Mouse (Mus musculus): Measurements from ENCODE around the gene Zfp94.

Zfp94 gene

GRCm38 (mm10) chr7:24316567-24317092, at the start of gene Zfp94:
Gene Zfp94, minus strand, starts transcription at chr7:24316666.
- peak; percentile 59 to 75 for DNase-seq (ENCODE audit: low read depth in 1 of 2, low spot score in 2 of 2)

- no peak for DNase-seq (ENCODE audit: low read depth in 1 of 2, low spot score in 2 of 2)
These were observed 49.0 kb upstream of the Zfp94 start for GRCm38 (mm10) chr7:24365258-24366014.

GRCm38 (mm10) chr7:24364827-24365226, 48.4 kb upstream of the Zfp94 start:
- peak in 1 of 2 experiments; percentile 71 for DNase-seq (ENCODE audit: low read depth in 1 of 2, low spot score in 2 of 2)

GRCm38 (mm10) chr7:24363228-24363627, 46.8 kb upstream of the Zfp94 start:
- no peak for DNase-seq (ENCODE audit: low read depth in 1 of 2, low spot score in 2 of 2)

GRCm38 (mm10) chr7:24361001-24361400, 44.5 kb upstream of the Zfp94 start:
- DNase-seq (ENCODE audit: low read depth in 1 of 2, low spot score in 2 of 2) = no peak

- no peak for DNase-seq (ENCODE audit: low read depth in 1 of 2, low spot score in 2 of 2)
These were observed 42.8 kb upstream of the Zfp94 start for GRCm38 (mm10) chr7:24359269-24359668.

DNA sequence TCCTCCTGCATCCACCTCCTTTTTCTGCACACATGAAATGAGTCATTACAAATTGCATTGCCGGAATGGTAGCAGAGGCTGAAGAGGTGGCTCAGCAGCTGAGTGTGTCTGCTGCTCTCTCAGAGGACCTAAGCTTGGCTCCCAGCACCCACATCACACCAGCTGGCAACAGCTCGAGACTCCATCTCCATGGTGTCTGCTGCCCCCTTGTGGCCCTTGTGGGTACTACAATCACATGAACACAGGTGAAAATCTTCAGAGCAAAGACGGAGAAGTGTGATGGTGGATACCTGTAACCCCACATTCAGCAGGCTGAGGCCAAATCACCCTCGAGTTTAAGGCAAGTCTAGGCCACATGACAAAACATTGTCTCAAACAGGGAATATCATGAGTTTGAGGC, 41.4 kb upstream of the Zfp94 start:
- DNase-seq (ENCODE audit: low read depth in 1 of 2, low spot score in 2 of 2) = no peak

DNA sequence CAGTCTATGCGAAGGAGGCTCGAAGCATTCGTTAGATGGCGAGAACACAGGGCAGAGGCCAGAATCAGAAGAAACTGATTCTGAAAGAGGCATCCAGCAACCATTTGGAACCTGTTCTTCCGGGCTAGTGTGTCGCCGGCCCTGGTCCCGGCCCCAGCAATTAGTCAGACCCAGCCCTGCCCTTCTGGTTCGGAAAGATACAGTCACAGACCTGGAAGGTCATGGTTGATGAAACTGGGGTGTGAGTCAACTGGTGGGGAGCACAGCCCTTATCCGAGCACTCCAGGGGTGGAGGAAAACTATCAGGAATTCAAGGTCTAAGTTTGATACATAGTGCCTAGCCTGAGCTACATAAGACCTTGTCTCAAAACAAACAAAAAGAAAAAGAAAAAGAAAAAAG, 39.6 kb upstream of the Zfp94 start:
- no peak for DNase-seq (ENCODE audit: low read depth in 1 of 2, low spot score in 2 of 2)

DNA sequence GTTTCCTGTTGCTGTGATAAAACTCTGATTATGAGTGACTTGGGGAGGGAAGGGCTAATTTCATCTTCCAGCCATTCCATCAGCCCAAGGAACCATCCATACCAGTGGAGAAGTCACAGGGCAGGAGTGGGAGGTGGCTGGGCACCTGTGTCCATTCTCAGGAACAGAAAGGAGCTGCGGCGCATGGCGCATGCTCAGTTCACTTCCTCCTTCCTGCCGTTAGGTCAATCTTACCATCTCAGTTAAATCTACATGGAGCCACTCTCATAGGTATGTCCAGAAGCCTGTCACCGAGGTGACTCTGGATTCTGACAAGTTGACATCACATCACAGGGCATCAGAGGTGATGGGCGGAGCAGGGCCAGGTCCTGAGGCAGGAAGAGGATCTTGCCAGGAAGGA, 39.2 kb upstream of the Zfp94 start:
- DNase-seq (ENCODE audit: low read depth in 1 of 2, low spot score in 2 of 2) = no peak

DNA sequence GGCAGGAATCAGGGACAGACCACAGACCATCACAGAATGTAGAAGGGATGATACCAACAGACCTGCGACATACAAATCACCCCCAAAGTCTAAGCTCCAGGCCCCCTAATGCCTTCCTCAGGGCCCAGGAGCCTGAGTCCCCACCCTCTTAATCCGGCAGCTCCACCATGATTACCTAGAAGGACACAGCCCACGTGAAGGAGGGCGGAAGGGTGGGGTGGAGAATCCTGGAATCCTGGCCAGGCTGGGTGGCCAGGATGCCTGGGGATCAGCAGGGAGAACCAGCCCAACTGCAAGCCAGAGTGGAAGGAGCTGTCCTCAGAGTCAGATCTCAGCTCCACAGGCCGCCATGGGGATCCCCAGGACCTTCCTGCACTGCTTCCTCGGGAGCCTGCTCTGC, 32.4 kb upstream of the Zfp94 start, which contains the start of gene Lypd5:
Gene Lypd5 (plus strand): TSS at position 301 of the 400 bp plus-strand sequence.
- DNase-seq (ENCODE audit: low read depth in 1 of 2, low spot score in 2 of 2) = no peak

DNA sequence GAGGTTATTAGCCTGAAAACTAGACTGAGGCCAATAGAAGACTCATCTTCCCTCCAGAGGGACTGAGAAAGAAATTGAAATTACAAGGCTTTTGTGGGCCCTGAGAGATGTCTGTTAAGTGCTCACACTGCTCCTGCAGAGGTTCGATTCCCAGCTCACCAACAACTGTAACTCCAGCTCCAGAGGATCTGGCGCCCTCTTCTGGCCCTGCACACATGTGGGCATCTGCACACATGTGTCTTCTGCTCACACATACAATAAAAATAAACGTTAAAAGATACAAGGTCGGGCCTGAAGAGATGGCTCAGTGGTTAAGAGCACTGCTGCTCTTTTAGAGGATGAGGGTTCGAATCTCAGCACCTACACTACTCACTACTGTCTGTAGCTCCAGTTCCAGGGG, 30.0 kb upstream of the Zfp94 start:
- no peak for DNase-seq (ENCODE audit: low read depth in 1 of 2, low spot score in 2 of 2)

DNA sequence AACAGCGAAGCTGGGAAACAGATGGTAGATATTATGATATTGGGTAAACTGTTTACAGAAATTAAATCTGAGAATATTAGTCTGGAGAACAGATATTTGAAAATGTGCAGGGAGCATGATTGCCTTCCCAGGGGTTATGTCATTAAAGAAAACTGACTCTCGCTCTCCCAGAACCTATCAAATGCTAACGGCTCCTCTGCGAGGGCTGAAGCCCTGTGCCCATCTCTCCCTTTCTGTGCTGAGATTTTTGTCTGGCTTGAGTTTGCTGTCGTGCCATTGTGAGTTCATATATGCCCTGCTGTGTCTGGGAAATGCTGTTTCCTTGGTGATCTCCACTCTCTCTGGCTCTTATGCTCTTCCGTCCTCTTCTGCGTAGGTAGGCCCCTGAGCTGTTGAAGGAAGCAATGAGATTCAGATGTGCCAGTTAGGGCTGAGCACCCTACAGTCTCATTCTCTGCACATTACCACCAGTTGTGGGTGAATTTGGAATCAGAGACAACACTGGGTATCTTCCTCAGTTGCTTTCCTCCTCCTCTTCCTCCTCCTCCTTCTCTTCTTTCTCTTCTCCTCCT, 27.3 kb upstream of the Zfp94 start:
- DNase-seq (ENCODE audit: low read depth in 1 of 2, low spot score in 2 of 2) = no peak

DNA sequence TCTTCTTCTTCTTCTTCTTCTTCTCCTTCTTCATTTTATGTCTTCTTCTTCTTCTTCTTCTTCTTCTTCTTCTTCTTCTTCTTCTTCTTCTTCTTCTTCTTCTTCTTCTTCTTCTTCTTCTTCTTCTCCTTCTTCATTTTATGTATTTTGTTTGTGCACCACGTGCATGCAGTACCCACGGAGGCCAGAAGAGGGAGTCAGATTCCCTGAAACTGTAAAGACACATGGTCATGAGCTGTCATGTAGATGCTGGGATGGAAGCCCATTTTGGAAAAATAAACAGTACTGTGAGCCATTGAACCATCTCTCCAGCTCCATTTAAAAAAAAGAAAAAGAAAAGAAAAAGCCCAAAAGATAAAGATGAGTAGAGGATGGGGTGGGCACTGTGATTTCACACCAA, 21.8 kb upstream of the Zfp94 start:
- DNase-seq (ENCODE audit: low read depth in 1 of 2, low spot score in 2 of 2) = no peak

- DNase-seq (ENCODE audit: low read depth in 1 of 2, low spot score in 2 of 2) = peak in 1 of 2 experiments; percentile 44
These were observed 19.3 kb upstream of the Zfp94 start for GRCm38 (mm10) chr7:24335699-24336309.

DNA sequence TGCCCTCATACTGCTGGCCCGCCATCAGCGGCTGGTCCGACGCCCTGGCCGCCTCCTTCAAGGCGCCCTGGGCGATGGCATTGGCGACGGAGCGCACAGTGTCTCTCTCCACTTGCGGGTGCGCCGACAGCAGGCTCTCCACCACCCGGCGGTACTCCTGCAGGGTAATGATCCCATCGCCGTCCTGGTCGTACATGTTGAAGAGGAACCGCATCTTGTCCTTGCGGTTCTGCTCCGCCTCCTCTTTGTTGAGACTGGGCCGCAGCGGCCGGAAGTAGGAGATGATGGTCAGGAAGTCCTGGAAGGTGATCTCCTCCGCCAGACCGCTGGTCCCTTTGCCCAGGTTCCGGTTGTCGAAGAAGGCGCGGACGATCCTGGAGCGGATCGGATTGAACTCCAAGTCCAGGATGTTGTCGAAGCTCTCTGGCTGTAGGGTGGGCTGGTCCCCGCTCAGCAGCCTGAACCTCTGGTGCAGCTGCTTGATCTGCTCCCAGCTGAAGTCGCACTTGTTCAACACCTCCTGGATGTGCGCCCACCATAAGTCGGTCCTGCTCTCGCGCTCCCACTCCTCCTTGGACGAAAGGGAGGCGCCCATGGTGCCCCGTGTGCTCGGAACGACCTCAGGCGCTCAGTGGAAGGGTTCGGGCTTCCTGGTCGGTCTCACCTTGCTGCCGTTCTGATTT, 17.0 kb upstream of the Zfp94 start, which contains the start of gene Tescl:
Gene Tescl (minus strand): TSS at position 633 of the 683 bp plus-strand sequence.
- DNase-seq (ENCODE audit: low read depth in 1 of 2, low spot score in 2 of 2) = no peak

GRCm38 (mm10) chr7:24327281-24327975, 11.0 kb upstream of the Zfp94 start:
- DNase-seq (ENCODE audit: low read depth in 1 of 2, low spot score in 2 of 2) = no peak

DNA sequence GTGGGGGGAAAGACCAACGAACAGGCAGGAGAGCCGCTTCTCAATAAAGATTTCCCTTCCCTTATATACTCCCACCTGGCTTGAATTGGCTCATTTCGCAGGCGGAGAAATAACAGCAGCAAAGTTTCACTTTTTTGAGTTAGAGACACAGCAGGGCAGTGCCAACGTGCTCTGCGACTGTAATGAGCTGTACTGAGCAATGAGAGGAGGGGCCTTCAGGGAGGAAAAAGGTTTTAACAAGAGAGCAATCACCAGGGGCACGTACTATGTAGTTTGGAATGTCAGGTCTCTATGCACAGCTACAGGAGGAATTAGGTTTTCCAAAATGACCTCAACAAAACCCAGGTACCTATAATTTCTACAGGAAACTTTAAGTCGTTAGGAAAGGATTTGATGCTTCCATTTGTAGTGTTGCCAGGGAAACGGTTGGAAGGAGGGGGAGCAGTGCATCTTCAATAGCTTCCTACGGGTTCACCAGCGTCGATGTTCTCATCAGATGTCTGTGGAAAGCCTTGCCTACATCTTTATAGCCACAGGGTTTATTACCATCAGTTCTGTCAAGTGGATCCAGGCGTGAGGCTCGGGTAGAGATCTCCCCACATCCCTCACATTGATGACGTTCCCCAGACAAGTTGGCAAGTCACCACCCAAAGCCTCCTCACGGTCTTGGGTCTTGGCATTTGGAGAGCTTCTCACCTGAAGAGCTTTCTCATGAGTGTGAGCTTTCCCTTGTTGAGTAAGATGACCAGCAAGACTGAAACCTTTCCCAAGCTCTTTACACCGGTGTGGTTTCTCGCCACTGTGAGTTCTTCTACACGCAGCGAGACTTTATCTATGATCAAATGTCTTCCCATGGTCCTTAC, 10.0 kb upstream of the Zfp94 start:
- no peak for DNase-seq (ENCODE audit: low read depth in 1 of 2, low spot score in 2 of 2)

GRCm38 (mm10) chr7:24325675-24326128, 9.2 kb upstream of the Zfp94 start:
- DNase-seq (ENCODE audit: low read depth in 1 of 2, low spot score in 2 of 2) = no peak

GRCm38 (mm10) chr7:24325197-24325596, 8.7 kb upstream of the Zfp94 start:
- DNase-seq (ENCODE audit: low read depth in 1 of 2, low spot score in 2 of 2) = no peak

DNA sequence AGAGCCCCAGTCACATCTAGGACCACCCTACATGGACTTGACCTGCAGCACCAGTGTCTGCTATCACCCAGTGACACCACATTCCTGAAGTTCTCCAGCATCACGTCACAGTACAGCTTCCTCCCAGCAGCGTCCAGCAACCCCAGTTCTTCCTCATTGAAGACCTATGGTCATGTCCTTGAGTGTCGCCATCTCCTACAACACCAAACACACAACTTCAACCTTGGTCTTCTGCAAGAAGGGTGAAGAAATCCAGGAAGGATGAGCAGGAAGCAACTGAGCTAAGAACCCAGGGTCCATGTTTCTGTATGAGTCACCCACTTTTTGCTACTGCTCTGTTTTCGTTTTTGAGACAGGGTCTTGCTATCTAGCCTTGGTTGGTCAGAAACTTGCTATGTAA, 6.1 kb upstream of the Zfp94 start:
- DNase-seq (ENCODE audit: low read depth in 1 of 2, low spot score in 2 of 2) = no peak
